Mouse (Mus musculus): ENCODE results near the gene Agfg1.

The Agfg1 gene

GRCm38 (mm10) chr1:82913025-82913424 lies 73.7 kb downstream of the Agfg1 start, which contains the start of gene A030005L19Rik:
A030005L19Rik (plus strand) TSS chr1:82913325.
- 72% methylated on average over 3 of the region's 3 CpGs for WGBS

- WGBS = 98% methylated on average over 5 of the region's 5 CpGs
Measured at GRCm38 (mm10) chr1:82913434-82913833, 74.2 kb downstream of the Agfg1 start.

GRCm38 (mm10) chr1:82924650-82925049 lies 85.4 kb downstream of the Agfg1 start, which contains the start of gene A030014E15Rik:
A030014E15Rik (plus strand) TSS chr1:82924917.
- WGBS = 87% methylated on average over 6 of the region's 6 CpGs

- WGBS = 91% methylated on average over 2 of the region's 3 CpGs
Measured at GRCm38 (mm10) chr1:82930558-82930957, 91.3 kb downstream of the Agfg1 start.

GRCm38 (mm10) chr1:82931326-82931725 lies 92.0 kb downstream of the Agfg1 start, which contains the start of gene Gm6217:
Gm6217 (minus strand) TSS chr1:82931399.
- no CpG with 5 or more reads among the region's 6 CpGs for WGBS

- WGBS = 97% methylated on average over 5 of the region's 5 CpGs
Measured at GRCm38 (mm10) chr1:82938666-82939065, 99.4 kb downstream of the Agfg1 start.

- WGBS = 84% methylated on average over 2 of the region's 2 CpGs
Measured at GRCm38 (mm10) chr1:82942505-82942904, 103.2 kb downstream of the Agfg1 start.

GRCm38 (mm10) chr1:82943295-82943694 lies 104.0 kb downstream of the Agfg1 start, which contains the start of gene A030003K21Rik:
A030003K21Rik (minus strand) TSS chr1:82943388.
- no CpG with 5 or more reads among the region's 6 CpGs for WGBS

GRCm38 (mm10) chr1:82946029-82946428 lies 106.7 kb downstream of the Agfg1 start:
- 95% methylated on average over 2 of the region's 2 CpGs for WGBS

- 90% methylated on average over 2 of the region's 2 CpGs for WGBS
Measured at GRCm38 (mm10) chr1:82948601-82949000, 109.3 kb downstream of the Agfg1 start.
